Mouse (Mus musculus): ENCODE measurements at regions not wholly inside any gene's neighbourhood (a gene's known extent, or its start where the extent isn't known, plus 50 kb on each side); places are given as distances from the start of the nearest gene placed in this dataset.
"Not testable (repeated sequence)": the region's sequence is repeated elsewhere in the genome, so short reads cannot be mapped to it uniquely, and the experiment has no call there.

- Histone ChIP-seq H3K9ac (replicated peaks; ENCODE audit: low read length) (no peak overlapping the region), H3K27ac (replicated peaks; ENCODE audit: low read depth, low read length) (no peak overlapping the region), H3K36me3 (replicated peaks; ENCODE audit: control insufficient read depth, insufficient read depth, low read depth, low read length) (no peaks in the 10 kb centered on the region), H3K27me3 (ENCODE audit: control insufficient read depth, insufficient read depth, low read length) (no peaks in the 10 kb centered on the region), H3K4me3 (ENCODE audit: low read depth, low read length) (no peak overlapping the region), H3K4me2 (ENCODE audit: low read depth, low read length) (no peak overlapping the region), H3K9me3 (replicated peaks; ENCODE audit: control insufficient read depth, low read length) (no peaks in the 10 kb centered on the region), H3K4me1 (ENCODE audit: control insufficient read depth, insufficient read depth, low read length) (no peaks in the 10 kb centered on the region)
- DNase-seq (ENCODE audit: low spot score) (no peak), ATAC-seq (replicated peaks; ENCODE audit: insufficient number of reproducible peaks, low FRiP score, low TSS enrichment, low read depth) (no peak)
- 73% methylated on average over 2 of the region's 2 CpGs for whole genome bisulfite sequencing
Measured at GRCm38 (mm10) chr10:10093713-10094112, 192.8 kb upstream of the Stxbp5 start.

DNA sequence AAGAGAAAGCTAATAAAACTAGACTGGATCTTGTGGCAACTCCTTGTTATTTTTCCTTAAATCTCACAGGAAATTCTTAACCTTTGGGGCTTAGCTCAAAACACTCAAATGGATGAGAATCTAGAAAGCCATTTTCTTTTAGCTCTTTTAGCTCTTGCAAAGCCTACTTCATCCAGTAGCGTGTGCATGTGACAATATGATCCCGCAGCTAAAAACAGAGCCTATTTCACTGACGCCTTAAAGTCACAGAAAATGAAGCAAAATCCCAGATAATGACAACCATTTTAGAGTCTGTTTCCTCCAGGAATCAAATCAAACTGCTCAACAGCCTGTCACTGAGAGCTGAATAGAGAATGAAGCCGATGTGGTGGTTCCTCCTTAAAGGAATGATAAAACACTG is 185.1 kb upstream of the Stxbp5 start:
- Histone ChIP-seq H3K27ac (replicated peaks; ENCODE audit: low read depth, low read length) (no peak overlapping the region), H3K4me3 (ENCODE audit: low read depth, low read length) (no peak overlapping the region), H3K27me3 (ENCODE audit: control insufficient read depth, insufficient read depth, low read length) (no peaks in the 10 kb centered on the region), H3K36me3 (replicated peaks; ENCODE audit: control insufficient read depth, insufficient read depth, low read depth, low read length) (no peaks in the 10 kb centered on the region), H3K4me2 (ENCODE audit: low read depth, low read length) (no peak overlapping the region), H3K9me3 (replicated peaks; ENCODE audit: control insufficient read depth, low read length) (no peaks in the 10 kb centered on the region), H3K9ac (replicated peaks; ENCODE audit: low read length) (no peak overlapping the region), H3K4me1 (ENCODE audit: control insufficient read depth, insufficient read depth, low read length) (no peaks in the 10 kb centered on the region)
- DNase-seq (ENCODE audit: low spot score) (no peak), ATAC-seq (replicated peaks; ENCODE audit: insufficient number of reproducible peaks, low FRiP score, low TSS enrichment, low read depth) (no peak)
- WGBS, result 83% methylated on average over 4 of the region's 4 CpGs

DNA sequence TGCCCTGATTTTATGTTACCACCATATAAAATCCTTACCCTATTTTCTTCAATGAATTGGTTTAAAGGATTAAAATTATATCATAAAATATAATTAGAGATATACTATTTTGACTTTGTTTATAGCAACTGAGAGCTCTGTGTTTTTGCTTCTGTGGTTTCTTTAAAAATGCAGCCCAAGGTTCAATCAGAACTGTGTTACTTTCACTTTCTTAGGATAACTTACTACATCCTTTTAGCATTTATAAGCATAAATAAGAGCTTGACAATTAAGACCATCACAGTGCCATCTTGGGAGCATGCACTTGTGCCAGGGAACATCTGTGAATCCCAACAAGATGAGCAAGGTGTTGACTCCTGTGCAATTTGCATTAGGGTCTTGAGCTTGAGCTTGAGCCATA is 169.3 kb upstream of the Stxbp5 start:
- H3K36me3 ChIP-seq (replicated peaks; ENCODE audit: control insufficient read depth, insufficient read depth, low read depth, low read length), result no peaks in the 10 kb centered on the region
- DNase-seq (ENCODE audit: low spot score) (no peak), ATAC-seq (replicated peaks; ENCODE audit: insufficient number of reproducible peaks, low FRiP score, low TSS enrichment, low read depth) (no peak)
- H3K9me3 ChIP-seq (replicated peaks; ENCODE audit: control insufficient read depth, low read length), result no peaks in the 10 kb centered on the region
- no peaks in the 10 kb centered on the region for H3K4me1 ChIP-seq (ENCODE audit: control insufficient read depth, insufficient read depth, low read length)
- H3K4me3 ChIP-seq (ENCODE audit: low read depth, low read length), result no peak overlapping the region
- H3K9ac ChIP-seq (replicated peaks; ENCODE audit: low read length), result no peak overlapping the region
- H3K27me3 ChIP-seq (ENCODE audit: control insufficient read depth, insufficient read depth, low read length), result no peaks in the 10 kb centered on the region
- H3K27ac ChIP-seq (replicated peaks; ENCODE audit: low read depth, low read length), result no peak overlapping the region
- no peak overlapping the region for H3K4me2 ChIP-seq (ENCODE audit: low read depth, low read length)

DNA sequence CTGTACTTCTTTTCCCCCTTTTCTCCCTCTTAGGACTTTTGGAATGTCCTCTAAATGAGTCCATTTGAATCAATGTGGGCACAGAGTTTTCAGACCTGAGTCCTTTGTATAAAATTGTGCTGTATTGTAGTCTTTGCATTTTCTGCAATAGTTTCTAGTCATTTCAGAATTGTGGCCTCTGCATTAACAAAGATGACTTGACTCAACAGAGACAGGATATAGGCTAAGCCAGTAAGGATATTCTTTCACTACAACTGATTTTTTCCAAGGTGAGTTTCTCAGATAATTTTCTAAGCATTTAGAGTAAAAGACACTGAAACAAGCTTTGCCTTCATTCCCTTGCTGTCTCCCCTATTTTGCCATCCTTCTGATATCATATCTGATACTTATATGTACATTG is 168.8 kb upstream of the Stxbp5 start:
- not testable (repeated sequence) for H3K4me3 ChIP-seq (ENCODE audit: low read depth, low read length); H3K4me2 ChIP-seq (ENCODE audit: low read depth, low read length); H3K4me1 ChIP-seq (ENCODE audit: control insufficient read depth, insufficient read depth, low read length); DNase-seq (ENCODE audit: low spot score); H3K27me3 ChIP-seq (ENCODE audit: control insufficient read depth, insufficient read depth, low read length); ATAC-seq (replicated peaks; ENCODE audit: insufficient number of reproducible peaks, low FRiP score, low TSS enrichment, low read depth); H3K27ac ChIP-seq (replicated peaks; ENCODE audit: low read depth, low read length); H3K9me3 ChIP-seq (replicated peaks; ENCODE audit: control insufficient read depth, low read length); H3K36me3 ChIP-seq (replicated peaks; ENCODE audit: control insufficient read depth, insufficient read depth, low read depth, low read length); H3K9ac ChIP-seq (replicated peaks; ENCODE audit: low read length)

GRCm38 (mm10) chr10:10046753-10047152 is 145.9 kb upstream of the Stxbp5 start:
- Histone ChIP-seq H3K27ac (replicated peaks; ENCODE audit: low read depth, low read length) (no peak overlapping the region), H3K4me1 (ENCODE audit: control insufficient read depth, insufficient read depth, low read length) (no peaks in the 10 kb centered on the region), H3K4me3 (ENCODE audit: low read depth, low read length) (no peak overlapping the region), H3K36me3 (replicated peaks; ENCODE audit: control insufficient read depth, insufficient read depth, low read depth, low read length) (no peaks in the 10 kb centered on the region), H3K9ac (replicated peaks; ENCODE audit: low read length) (no peak overlapping the region), H3K27me3 (ENCODE audit: control insufficient read depth, insufficient read depth, low read length) (no peaks in the 10 kb centered on the region), H3K9me3 (replicated peaks; ENCODE audit: control insufficient read depth, low read length) (no peaks in the 10 kb centered on the region), H3K4me2 (ENCODE audit: low read depth, low read length) (no peak overlapping the region)
- WGBS, result 81% methylated on average over 1 of the region's 1 CpGs
- no peak for DNase-seq (ENCODE audit: low spot score)
- ATAC-seq (replicated peaks; ENCODE audit: insufficient number of reproducible peaks, low FRiP score, low TSS enrichment, low read depth), result no peak

DNA sequence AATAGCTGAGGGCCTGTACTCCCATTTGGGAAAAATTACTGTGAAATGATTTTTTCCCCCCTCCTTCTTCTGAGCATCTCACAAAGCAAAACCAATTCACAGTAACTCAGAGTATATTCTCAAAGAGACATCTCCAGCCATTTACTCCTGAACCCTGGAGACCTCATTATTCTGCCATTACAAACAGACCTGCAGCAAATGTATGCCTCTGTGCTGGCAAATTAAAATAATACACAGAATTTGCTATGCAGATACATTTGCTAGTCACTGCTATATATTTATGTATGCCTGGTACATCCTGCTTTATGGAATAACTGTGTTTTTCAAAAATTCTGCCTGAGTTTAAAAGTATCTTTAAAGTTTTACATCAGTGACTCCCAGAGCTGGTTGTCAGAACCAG is 145.4 kb upstream of the Stxbp5 start:
- H3K27me3 ChIP-seq (ENCODE audit: control insufficient read depth, insufficient read depth, low read length), result no peaks in the 10 kb centered on the region
- no peak overlapping the region for H3K9ac ChIP-seq (replicated peaks; ENCODE audit: low read length)
- H3K27ac ChIP-seq (replicated peaks; ENCODE audit: low read depth, low read length), result no peak overlapping the region
- no peaks in the 10 kb centered on the region for H3K9me3 ChIP-seq (replicated peaks; ENCODE audit: control insufficient read depth, low read length)
- H3K4me1 ChIP-seq (ENCODE audit: control insufficient read depth, insufficient read depth, low read length), result no peaks in the 10 kb centered on the region
- ATAC-seq (replicated peaks; ENCODE audit: insufficient number of reproducible peaks, low FRiP score, low TSS enrichment, low read depth) (no peak), DNase-seq (ENCODE audit: low spot score) (no peak)
- H3K4me3 ChIP-seq (ENCODE audit: low read depth, low read length), result no peak overlapping the region
- H3K4me2 ChIP-seq (ENCODE audit: low read depth, low read length), result no peak overlapping the region
- H3K36me3 ChIP-seq (replicated peaks; ENCODE audit: control insufficient read depth, insufficient read depth, low read depth, low read length), result no peaks in the 10 kb centered on the region

DNA sequence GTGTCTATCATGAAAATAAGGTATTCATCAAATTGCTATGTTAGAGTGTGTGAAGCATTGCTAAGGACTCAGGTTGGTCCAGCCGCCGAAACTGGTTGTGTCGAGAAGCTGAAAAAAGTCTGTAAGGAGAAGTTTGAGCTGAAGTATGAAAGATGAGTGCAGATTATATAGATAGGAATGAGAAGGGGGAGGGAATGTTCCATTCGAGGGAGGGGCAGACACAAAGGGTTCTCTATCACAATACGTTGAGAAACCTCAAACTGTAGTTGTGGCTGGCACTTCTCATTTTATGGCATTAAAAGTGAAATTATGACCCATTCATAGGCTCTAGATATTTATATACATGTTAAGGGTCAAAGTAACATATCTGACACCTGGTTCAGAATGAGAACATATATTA is 108.4 kb upstream of the Stxbp5 start:
- H3K9ac ChIP-seq (replicated peaks; ENCODE audit: low read length), result no peak overlapping the region
- H3K27me3 ChIP-seq (ENCODE audit: control insufficient read depth, insufficient read depth, low read length), result no peaks in the 10 kb centered on the region
- no peaks in the 10 kb centered on the region for H3K9me3 ChIP-seq (replicated peaks; ENCODE audit: control insufficient read depth, low read length)
- ATAC-seq (replicated peaks; ENCODE audit: insufficient number of reproducible peaks, low FRiP score, low TSS enrichment, low read depth), result no peak
- no peak overlapping the region for H3K27ac ChIP-seq (replicated peaks; ENCODE audit: low read depth, low read length)
- H3K36me3 ChIP-seq (replicated peaks; ENCODE audit: control insufficient read depth, insufficient read depth, low read depth, low read length), result no peaks in the 10 kb centered on the region
- 95% methylated on average over 5 of the region's 5 CpGs for WGBS
- no peaks in the 10 kb centered on the region for H3K4me1 ChIP-seq (ENCODE audit: control insufficient read depth, insufficient read depth, low read length)
- no peak for DNase-seq (ENCODE audit: low spot score)
- H3K4me3 ChIP-seq (ENCODE audit: low read depth, low read length), result no peak overlapping the region
- no peak overlapping the region for H3K4me2 ChIP-seq (ENCODE audit: low read depth, low read length)

GRCm38 (mm10) chr10:9998621-9999020 is 97.7 kb upstream of the Stxbp5 start:
- no peak for ATAC-seq (replicated peaks; ENCODE audit: insufficient number of reproducible peaks, low FRiP score, low TSS enrichment, low read depth)
- WGBS, result 93% methylated on average over 3 of the region's 3 CpGs
- no peak for DNase-seq (ENCODE audit: low spot score)

DNA sequence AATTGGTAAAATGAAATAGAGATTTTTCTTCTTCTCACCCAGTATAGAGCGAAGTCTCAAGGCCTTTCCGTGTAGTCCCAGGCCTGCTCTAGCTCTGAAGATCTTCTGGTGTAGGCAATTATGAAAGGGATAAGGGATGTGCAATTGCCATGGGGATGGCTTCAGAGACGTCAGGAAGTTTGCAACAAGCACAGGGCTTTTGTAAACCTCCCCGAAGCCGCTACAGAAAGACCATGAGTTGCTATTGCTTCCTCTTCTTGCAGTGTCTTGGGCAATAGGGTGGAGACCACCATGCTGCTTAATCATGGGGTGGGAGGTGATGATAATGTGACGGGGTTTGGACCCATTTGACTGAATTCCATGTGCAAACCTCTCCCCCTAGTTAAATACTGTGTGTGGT is 95.3 kb upstream of the Stxbp5 start:
- Histone ChIP-seq H3K36me3 (replicated peaks; ENCODE audit: control insufficient read depth, insufficient read depth, low read depth, low read length) (no peaks in the 10 kb centered on the region), H3K4me2 (ENCODE audit: low read depth, low read length) (no peak overlapping the region), H3K9me3 (replicated peaks; ENCODE audit: control insufficient read depth, low read length) (no peaks in the 10 kb centered on the region), H3K4me1 (ENCODE audit: control insufficient read depth, insufficient read depth, low read length) (no peaks in the 10 kb centered on the region), H3K9ac (replicated peaks; ENCODE audit: low read length) (no peak overlapping the region), H3K4me3 (ENCODE audit: low read depth, low read length) (no peak overlapping the region), H3K27me3 (ENCODE audit: control insufficient read depth, insufficient read depth, low read length) (no peaks in the 10 kb centered on the region), H3K27ac (replicated peaks; ENCODE audit: low read depth, low read length) (no peak overlapping the region)
- DNase-seq (ENCODE audit: low spot score) (no peak), ATAC-seq (replicated peaks; ENCODE audit: insufficient number of reproducible peaks, low FRiP score, low TSS enrichment, low read depth) (no peak)
- WGBS, result 87% methylated on average over 6 of the region's 6 CpGs

More at GRCm38 (mm10) chr10:9998621-9999020, 97.7 kb upstream of the Stxbp5 start:
- Histone ChIP-seq H3K4me1 (ENCODE audit: control insufficient read depth, insufficient read depth, low read length) (no peaks in the 10 kb centered on the region), H3K27ac (replicated peaks; ENCODE audit: low read depth, low read length) (no peak overlapping the region), H3K27me3 (ENCODE audit: control insufficient read depth, insufficient read depth, low read length) (no peaks in the 10 kb centered on the region), H3K4me2 (ENCODE audit: low read depth, low read length) (no peak overlapping the region), H3K9ac (replicated peaks; ENCODE audit: low read length) (no peak overlapping the region), H3K9me3 (replicated peaks; ENCODE audit: control insufficient read depth, low read length) (no peaks in the 10 kb centered on the region), H3K36me3 (replicated peaks; ENCODE audit: control insufficient read depth, insufficient read depth, low read depth, low read length) (no peaks in the 10 kb centered on the region), H3K4me3 (ENCODE audit: low read depth, low read length) (no peak overlapping the region)
